Mouse (Mus musculus) Patski (cell line): Measurements from ENCODE around the gene Cfd. TPM values are rescaled to one million over a fixed set of nuclear protein-coding genes. Genes with fewer than 3 reads are reported as not detected.

Experiments
- ATAC-seq: fragments of 100-300 bp; one replicate; pipeline ENCODE4 v1.8.0; 2021
- CTCF ChIA-PET: fragments of 350-600 bp; sonication (Branson Sonifier 250); formaldehyde crosslinking; loops from one replicate; lab custom pipeline; 2022; ENCODE audit warnings: inconsistent platforms; lab: Charles Lee
- POLR2A ChIA-PET: fragments of 350-600 bp; sonication (Branson Sonifier 250); formaldehyde crosslinking; loops from one replicate; lab custom pipeline; 2022; ENCODE audit warnings: antibody characterized with exemption, inconsistent platforms; lab: Charles Lee
- DNase-seq: peaks from one replicate; pipeline ENCODE4 v3.0.0-alpha.2; 2011; ENCODE audit warnings: low read depth, low spot score
- H3K27me3 ChIP-seq: fragments of 371-371 bp; one replicate; pipeline ENCODE4 v1.5.1; 2021
- CTCF ChIP-seq: fragments of 100-300 bp; IDR thresholded peaks from one replicate; pipeline ENCODE4 v1.5.1; 2021
- in situ Hi-C: fragments of 300-500 bp; cut with MboI; formaldehyde crosslinking; loops from 3 replicates; pipeline ENCODE4 v1.11.1; 2018; ENCODE audit warnings: low pct_unique_long_range_greater_than_20kb, mixed read lengths
- polyA plus RNA-seq: library from polyadenylated mRNA; unstranded; gene quantifications from one replicate; pipeline ENCODE4 v1.2.3, GENCODE M21; 2021

The Cfd gene
- polyA plus RNA-seq, 1 experiment from 2014 or later, result not detected

DNA sequence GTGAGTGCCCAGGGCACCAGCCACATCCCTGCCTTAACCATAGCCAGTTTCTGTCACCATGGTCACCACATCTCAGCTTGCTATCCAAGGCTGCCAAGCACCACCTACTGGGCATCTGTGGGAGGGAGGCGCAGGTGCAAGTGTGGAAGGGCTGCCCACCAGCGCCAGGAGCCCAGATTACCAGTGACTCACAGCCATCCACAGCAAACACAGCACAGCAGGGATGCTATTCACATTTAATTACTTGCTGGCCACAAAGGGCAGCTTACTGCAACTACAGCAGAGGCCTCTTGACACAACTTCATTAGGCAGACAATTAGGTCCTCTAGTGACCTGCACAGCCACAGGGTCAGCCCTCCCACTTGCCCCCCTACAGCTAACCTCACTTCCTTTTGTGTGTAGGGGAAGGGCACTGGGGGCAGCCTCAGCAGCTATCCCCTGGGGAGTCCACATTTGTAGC is 10.3 kb downstream of the Cfd start:
- TF ChIP-seq CTCF, result no peak
- peak; percentile 47 for DNase-seq
- no peaks in the 10 kb centered on the region for H3K27me3 ChIP-seq
- POLR2A ChIA-PET, result interaction anchor here (1.1 kb wide), 1 partner anchor 13 kb away, joined by 3 read pairs; no protein-coding TSS in a partner anchor
- CTCF ChIA-PET, result interaction anchor here (0.8 to 3.1 kb wide), 6 partner anchors 8 to 57 kb away, joined by 3 to 14 read pairs (median 6); no protein-coding TSS in a partner anchor
- in situ Hi-C loops, result no loop called here
- peak; percentile 49 for ATAC-seq

DNA sequence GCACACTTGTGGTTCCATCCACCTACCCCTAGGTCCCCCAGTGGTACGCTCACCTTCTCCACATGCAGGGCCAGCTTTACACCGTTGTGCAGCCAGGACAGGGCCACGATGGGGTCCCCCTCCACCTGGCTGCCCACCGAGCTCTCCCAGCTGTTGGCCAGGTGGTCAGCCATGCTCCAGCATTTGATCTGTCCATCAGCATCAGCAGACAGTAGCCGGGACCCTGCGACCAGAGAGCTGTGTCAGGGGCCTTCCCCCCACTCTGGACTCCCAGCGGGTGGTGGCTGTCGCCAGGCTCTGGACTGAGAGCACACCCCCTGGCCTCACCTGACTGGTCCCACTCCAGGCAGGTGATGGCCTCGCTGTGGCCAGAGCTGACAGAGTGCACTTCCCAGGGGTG is 16.1 kb downstream of the Cfd start:
- in situ Hi-C loops, result no loop called here
- no peaks in the 10 kb centered on the region for H3K27me3 ChIP-seq
- CTCF ChIA-PET, result interaction anchor here (1.3 to 2.0 kb wide), 2 partner anchors 19 to 23 kb away, joined by 5 to 7 read pairs; no protein-coding TSS in a partner anchor
- ATAC-seq (no peak), DNase-seq (no peak)
- no peak for TF ChIP-seq CTCF
- POLR2A ChIA-PET, result no interaction called here

DNA sequence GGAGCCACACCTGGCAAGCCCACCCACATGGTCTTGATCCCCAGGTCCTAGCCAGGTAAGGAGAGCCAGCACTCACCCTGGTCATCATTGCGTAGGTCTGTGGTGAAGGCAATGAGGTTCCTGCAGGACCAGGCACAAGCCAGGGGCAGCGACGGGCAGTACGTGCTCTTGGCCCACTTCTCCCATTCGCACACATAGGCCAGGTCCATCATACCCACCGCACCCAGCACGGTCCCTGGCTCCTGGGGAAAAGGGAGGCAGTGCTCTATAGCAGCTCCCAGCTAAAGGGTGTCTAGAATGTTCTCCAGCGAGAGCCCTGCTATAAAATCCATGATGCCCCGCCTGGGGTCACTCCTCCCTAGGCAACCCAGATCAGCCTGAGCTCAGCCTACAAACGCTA is 16.8 kb downstream of the Cfd start:
- DNase-seq (no peak), ATAC-seq (no peak)
- no peak for TF ChIP-seq CTCF
- in situ Hi-C loops, result no loop called here
- POLR2A ChIA-PET, result interaction anchor here (0.8 to 1.6 kb wide), 2 partner anchors 8 to 235 kb away, joined by 4 to 5 read pairs; no protein-coding TSS in a partner anchor
- CTCF ChIA-PET, result interaction anchor here (1.3 to 2.6 kb wide), 2 partner anchors 18 to 77 kb away, joined by 5 to 6 read pairs; partner anchors contain the start of gene Tmem259
- H3K27me3 ChIP-seq, result no peaks in the 10 kb centered on the region

GRCm38 (mm10) chr10:79908167-79909091 is 17.8 kb downstream of the Cfd start, which contains the start of gene Med16:
Gene Med16, minus strand, starts transcription at chr10:79908923.
- ChIA-PET POLR2A (interaction anchor here (0.7 to 1.6 kb wide), 6 partner anchors 9 to 234 kb away, joined by 3 to 5 read pairs (median 4); no protein-coding TSS in a partner anchor), CTCF (interaction anchor here (0.9 to 3.7 kb wide), 6 partner anchors 17 to 76 kb away, joined by 3 to 15 read pairs (median 6); partner anchors contain the start of gene Tmem259)
- H3K27me3 ChIP-seq, result no peaks in the 10 kb centered on the region
- DNase-seq (peak; percentile 81), ATAC-seq (peak; percentile 86)
- in situ Hi-C loops, result no loop called here
- no peak for TF ChIP-seq CTCF

DNA sequence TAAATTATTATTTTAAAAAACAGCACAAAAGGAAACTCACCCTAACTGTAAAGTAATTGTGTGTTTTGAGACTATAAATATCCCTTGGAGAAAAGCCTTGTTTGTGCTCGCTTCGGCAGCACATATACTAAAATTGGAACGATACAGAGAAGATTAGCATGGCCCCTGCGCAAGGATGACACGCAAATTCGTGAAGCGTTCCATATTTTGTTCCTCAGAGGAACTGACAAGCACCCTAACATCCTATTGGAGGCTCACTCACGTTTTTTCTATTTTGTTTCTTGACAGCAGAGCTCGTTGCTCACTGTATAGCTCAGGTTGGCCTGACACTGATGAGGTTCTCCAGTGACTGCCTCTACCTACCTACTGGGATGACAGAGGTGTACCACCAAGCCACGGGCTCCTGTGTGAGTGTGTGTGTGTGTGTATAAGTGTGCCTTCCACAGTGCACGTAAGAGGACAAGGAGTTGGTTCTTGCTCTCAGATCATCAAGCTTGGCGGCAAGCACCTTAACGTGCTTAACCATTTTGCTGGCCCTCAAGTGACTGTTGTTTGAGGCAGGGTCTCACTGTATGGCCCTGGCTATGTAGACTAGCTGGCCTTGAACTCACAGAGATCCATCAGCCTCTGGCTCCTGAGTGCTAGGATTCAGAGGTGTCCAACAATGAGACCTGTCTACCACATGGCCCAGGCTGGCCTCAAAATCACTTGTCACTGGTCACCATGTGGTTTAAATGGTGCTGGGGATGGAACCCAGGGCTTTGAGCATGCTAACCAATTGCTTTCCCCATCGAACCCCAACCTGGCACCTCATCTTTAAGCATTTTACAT is 18.7 kb downstream of the Cfd start:
- in situ Hi-C loops, result no loop called here
- ChIA-PET POLR2A (interaction anchor here (0.6 to 1.2 kb wide), 6 partner anchors 12 to 44 kb away, joined by 3 to 5 read pairs (median 4); no protein-coding TSS in a partner anchor), CTCF (interaction anchor here (1.4 to 3.7 kb wide), 5 partner anchors 16 to 75 kb away, joined by 4 to 15 read pairs (median 6); partner anchors contain the start of gene Tmem259)
- no peak for DNase-seq
- no peak for TF ChIP-seq CTCF
- no peak for ATAC-seq
- no peaks in the 10 kb centered on the region for H3K27me3 ChIP-seq

GRCm38 (mm10) chr10:79910556-79910955 is 19.9 kb downstream of the Cfd start, which contains the start of gene Gm26602:
Gene Gm26602, plus strand, starts transcription at chr10:79910856.
- TF ChIP-seq CTCF, result no peak
- DNase-seq (no peak), ATAC-seq (no peak)
- ChIA-PET CTCF (interaction anchor here (0.8 to 3.7 kb wide), 3 partner anchors 11 to 27 kb away, joined by 3 to 15 read pairs (median 8); partner anchors contain the start of gene R3hdm4), POLR2A (no interaction called here)
- no peaks in the 10 kb centered on the region for H3K27me3 ChIP-seq
- in situ Hi-C loops, result no loop called here

- in situ Hi-C loops, result no loop called here
- no peak for ATAC-seq
- TF ChIP-seq CTCF, result no peak
- ChIA-PET POLR2A (no interaction called here), CTCF (interaction anchor here (2.5 kb wide), 1 partner anchor 13 kb away, joined by 8 read pairs; no protein-coding TSS in a partner anchor)
- DNase-seq, result no peak
- no peaks in the 10 kb centered on the region for H3K27me3 ChIP-seq
Observed at GRCm38 (mm10) chr10:79912412-79912811, 21.8 kb downstream of the Cfd start.

DNA sequence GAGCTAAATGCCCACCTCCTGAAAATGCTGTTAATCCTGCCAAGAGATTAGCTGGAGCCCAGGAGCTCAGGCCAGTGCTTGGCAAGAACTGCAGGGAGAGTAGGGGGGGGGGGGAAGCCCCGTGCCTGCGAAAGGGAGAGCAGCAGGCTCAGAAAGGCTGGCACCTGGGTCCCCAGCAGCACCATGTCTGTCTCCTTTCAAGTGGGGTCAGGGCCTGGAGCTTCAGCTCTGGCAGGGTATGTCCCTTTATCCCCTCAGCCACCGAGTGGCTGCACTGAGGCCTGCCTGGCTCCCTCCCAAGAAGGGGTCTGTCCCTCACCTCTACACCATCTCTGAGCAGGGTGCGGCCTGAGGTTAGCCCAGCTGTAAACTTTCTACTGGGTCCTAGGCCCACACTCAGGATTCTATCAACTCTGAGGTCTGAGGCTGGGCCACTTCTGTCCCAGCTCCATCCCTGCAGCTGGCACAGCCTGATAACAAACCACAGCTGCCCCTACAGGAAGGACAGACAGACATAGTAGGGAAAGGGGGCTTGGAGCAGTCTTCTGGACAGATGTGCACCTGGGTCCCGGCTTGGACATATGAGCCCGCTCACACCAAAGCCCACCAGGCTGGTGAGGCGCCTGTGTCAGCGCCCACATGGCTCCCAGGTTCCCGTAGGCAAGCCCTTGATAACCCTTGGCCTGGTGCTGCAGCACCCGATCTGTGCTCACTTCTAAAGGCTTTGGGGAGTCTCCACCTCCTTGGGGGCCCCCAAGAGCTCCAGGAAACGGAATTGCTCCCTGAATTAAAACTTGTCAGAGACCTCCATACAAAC is 23.7 kb downstream of the Cfd start:
- no peak for TF ChIP-seq CTCF
- H3K27me3 ChIP-seq, result no peaks in the 10 kb centered on the region
- ChIA-PET POLR2A (interaction anchor here (0.7 to 1.3 kb wide), 2 partner anchors 11 to 60 kb away, joined by 3 to 8 read pairs; partner anchors contain the start of gene Ptbp1), CTCF (interaction anchor here (0.7 to 1.5 kb wide), 4 partner anchors 44 to 294 kb away, joined by 3 to 4 read pairs (median 3); no protein-coding TSS in a partner anchor)
- ATAC-seq, result no peak
- in situ Hi-C loops, result no loop called here
- DNase-seq, result no peak
